Mouse (Mus musculus) cerebellum, adult 2 months (tissue): ENCODE measurements around the gene Tmem14a. TPM values are rescaled to one million over a fixed set of nuclear protein-coding genes. Genes with fewer than 3 reads are reported as not detected.
"Not testable (repeated sequence)": the region's sequence is repeated elsewhere in the genome, so short reads cannot be mapped to it uniquely, and the experiment has no call there.

ENCODE experiments used
- DNase-seq, 2 experiments: peaks; one replicate each; pipeline ENCODE4 v3.0.0; 2021
- H3K27ac ChIP-seq: fragments of 200-500 bp; 2 replicates; pipeline ENCODE4 v1.5.1; 2012; ENCODE audit warnings: low read length, control low read depth, inconsistent platforms; ENCODE audit not compliant: insufficient read depth
- H3K27me3 ChIP-seq: fragments of 200-500 bp; 2 replicates; pipeline ENCODE4 v1.6.1; 2012; ENCODE audit warnings: inconsistent platforms, mild to moderate bottlenecking, low read length, moderate library complexity; ENCODE audit not compliant: control insufficient read depth, insufficient read depth
- H3K4me1 ChIP-seq: fragments of 200-500 bp; 2 replicates; pipeline ENCODE4 v1.6.1; 2011; ENCODE audit warnings: low read length; ENCODE audit not compliant: control insufficient read depth, insufficient read depth
- H3K4me3 ChIP-seq: fragments of 200-500 bp; replicated peaks from 2 replicates; pipeline ENCODE3; 2011; ENCODE audit warnings: mild to moderate bottlenecking, low read depth, low read length, control low read depth; ENCODE audit not compliant: insufficient read depth
- CTCF ChIP-seq: fragments of 200-500 bp; IDR thresholded peaks from 2 replicates; pipeline ENCODE4 v1.5.1; 2011; ENCODE audit warnings: low read depth, mild to moderate bottlenecking, control low read depth, low read length, moderate library complexity, borderline replicate concordance; ENCODE audit not compliant: insufficient read depth
- POLR2A ChIP-seq: fragments of 200-500 bp; IDR thresholded peaks from 2 replicates; pipeline ENCODE4 v1.6.1; 2011; ENCODE audit warnings: low read length, control low read depth, borderline replicate concordance; ENCODE audit not compliant: insufficient read depth
- WGBS: fragments of 180-500 bp; shearing (Covaris S2); methylation state at CpG from one replicate; pipeline ENCODE4 v1.1.7; 2018; 5-methylcytosine and 5-hydroxymethylcytosine counted together
- polyA plus RNA-seq: library from polyadenylated mRNA; depleted of rRNA; stranded (reverse); fragments of >200 nt; gene quantifications from 2 replicates; pipeline ENCODE4 v1.2.3, GENCODE M21; 2012

Gene Tmem14a
- polyA plus RNA-seq, 1 experiment = 38.7 TPM

GRCm38 (mm10) chr1:21256871-21257270, 38.5 kb downstream of the Tmem14a start:
- no peak for TF ChIP-seq CTCF
- H3K4me1 ChIP-seq = no peaks in the 10 kb centered on the region
- 82% methylated on average over 5 of the region's 5 CpGs for WGBS
- H3K27ac ChIP-seq = no peak overlapping the region
- no peaks in the 10 kb centered on the region for H3K27me3 ChIP-seq
- H3K4me3 ChIP-seq = no peak overlapping the region
- no peak for DNase-seq

- H3K4me1 ChIP-seq, H3K27me3 ChIP-seq, H3K27ac ChIP-seq, DNase-seq, H3K4me3 ChIP-seq: not testable (repeated sequence)
- WGBS = 72% methylated on average over 8 of the region's 8 CpGs
These were observed 41.6 kb downstream of the Tmem14a start for GRCm38 (mm10) chr1:21259981-21260380.

- TF ChIP-seq CTCF (no peak), POLR2A (no peak)
These were observed 44.0 kb downstream of the Tmem14a start for GRCm38 (mm10) chr1:21262401-21262800.

GRCm38 (mm10) chr1:21263986-21264385, 45.6 kb downstream of the Tmem14a start:
- Histone ChIP-seq H3K4me1 (no peaks in the 10 kb centered on the region), H3K4me3 (no peak overlapping the region), H3K27me3 (no peaks in the 10 kb centered on the region), H3K27ac (no peak overlapping the region)
- WGBS = 87% methylated on average over 4 of the region's 4 CpGs
- no peak for TF ChIP-seq CTCF
- TF ChIP-seq POLR2A = no peak
- DNase-seq = no peak

More at GRCm38 (mm10) chr1:21262401-21262800, 44.0 kb downstream of the Tmem14a start:
- H3K27me3 ChIP-seq = no peaks in the 10 kb centered on the region
- WGBS = 93% methylated on average over 5 of the region's 5 CpGs
- no peaks in the 10 kb centered on the region for H3K4me1 ChIP-seq
- no peak for DNase-seq
- H3K4me3 ChIP-seq = no peak overlapping the region
- H3K27ac ChIP-seq = no peak overlapping the region

GRCm38 (mm10) chr1:21264747-21265146, 46.4 kb downstream of the Tmem14a start:
- H3K4me1 ChIP-seq = no peaks in the 10 kb centered on the region
- H3K4me3 ChIP-seq = no peak overlapping the region
- DNase-seq = no peak
- H3K27me3 ChIP-seq = no peaks in the 10 kb centered on the region
- no peak overlapping the region for H3K27ac ChIP-seq
- TF ChIP-seq CTCF (no peak), POLR2A (no peak)
- 85% methylated on average over 8 of the region's 8 CpGs for WGBS

- 95% methylated on average over 1 of the region's 1 CpGs for WGBS
- no peak overlapping the region for H3K4me3 ChIP-seq
- TF ChIP-seq CTCF = no peak
- TF ChIP-seq POLR2A = no peak
- no peaks in the 10 kb centered on the region for H3K27me3 ChIP-seq
- H3K27ac ChIP-seq = no peak overlapping the region
- no peaks in the 10 kb centered on the region for H3K4me1 ChIP-seq
- no peak for DNase-seq
These were observed 48.4 kb downstream of the Tmem14a start for GRCm38 (mm10) chr1:21266766-21267165.

GRCm38 (mm10) chr1:21267466-21267865, 49.1 kb downstream of the Tmem14a start:
- H3K27ac ChIP-seq, H3K4me1 ChIP-seq, H3K4me3 ChIP-seq, DNase-seq, H3K27me3 ChIP-seq: not testable (repeated sequence)
- 95% methylated on average over 7 of the region's 7 CpGs for WGBS

GRCm38 (mm10) chr1:21271343-21272055, 53.1 kb downstream of the Tmem14a start:
- peak; percentile 27 to 50 for DNase-seq
- H3K4me3 ChIP-seq = peak overlapping the region; percentile 8
- WGBS = 21% methylated on average over 18 of the region's 18 CpGs
- no peak overlapping the region for H3K27ac ChIP-seq
- TF ChIP-seq POLR2A (no peak), CTCF (peak; percentile 48)
- no peaks in the 10 kb centered on the region; the same call in 1 of the 2 replicates for H3K4me1 ChIP-seq
- H3K27me3 ChIP-seq = no peaks in the 10 kb centered on the region

- TF ChIP-seq CTCF (no peak), POLR2A (no peak)
- WGBS = 21% methylated on average over 14 of the region's 14 CpGs
- peak; percentile 8 to 10 for DNase-seq
- H3K4me3 ChIP-seq = no peak overlapping the region
- H3K27me3 ChIP-seq = no peaks in the 10 kb centered on the region
- H3K27ac ChIP-seq = no peak overlapping the region
- no peaks in the 10 kb centered on the region; the same call in 1 of the 2 replicates for H3K4me1 ChIP-seq
These were observed 53.7 kb downstream of the Tmem14a start for GRCm38 (mm10) chr1:21272056-21272431.
